Mouse (Mus musculus) hindbrain, embryonic 14.5 days (tissue): ENCODE results near the gene Olfr994. TPM values are rescaled to one million over a fixed set of nuclear protein-coding genes. Genes with fewer than 3 reads are reported as not detected.

ENCODE experiments used
- ATAC-seq: fragments of 200-750 bp; cut with Nextera tagmentation; 2 replicates; pipeline ENCODE4 v1.8.0; 2017; ENCODE audit warnings: moderate number of reproducible peaks, mild to moderate bottlenecking, moderate TSS enrichment, moderate library complexity; ENCODE audit not compliant: low FRiP score
- DNase-seq: peaks from one replicate; pipeline ENCODE4 v3.0.0-alpha.2; 2015; ENCODE audit warnings: low spot score
- H3K27ac ChIP-seq: fragments of 300-500 bp; sonication (generic); 2 replicates; pipeline ENCODE4 v1.5.1; 2014; ENCODE audit warnings: mild to moderate bottlenecking, moderate library complexity
- H3K27me3 ChIP-seq: fragments of 300-500 bp; sonication (generic); 2 replicates; pipeline ENCODE4 v1.6.1; 2014; ENCODE audit warnings: mild to moderate bottlenecking, low read length, mixed read lengths; ENCODE audit not compliant: control insufficient read depth, insufficient read depth
- H3K36me3 ChIP-seq: fragments of 300-500 bp; sonication (generic); replicated peaks from 2 replicates; pipeline ENCODE4 v1.6.1; 2014; ENCODE audit not compliant: control insufficient read depth, insufficient read depth
- H3K4me1 ChIP-seq: fragments of 300-500 bp; sonication (generic); replicated peaks from 2 replicates; pipeline ENCODE4 v1.6.1; 2014; ENCODE audit warnings: antibody characterized with exemption, low read length, mixed read lengths; ENCODE audit not compliant: control insufficient read depth, insufficient read depth
- H3K4me2 ChIP-seq: fragments of 300-500 bp; sonication (generic); replicated peaks from 2 replicates; pipeline ENCODE4 v1.6.1; 2014; ENCODE audit warnings: mild to moderate bottlenecking, moderate library complexity
- H3K4me3 ChIP-seq: fragments of 300-500 bp; sonication (generic); replicated peaks from 2 replicates; pipeline ENCODE4 v1.5.1; 2014; ENCODE audit warnings: mild to moderate bottlenecking, low read length
- H3K9ac ChIP-seq: fragments of 300-500 bp; sonication (generic); 2 replicates; pipeline ENCODE4 v1.6.1; 2014
- H3K9me3 ChIP-seq: fragments of 300-500 bp; sonication (generic); 2 replicates; pipeline ENCODE4 v1.6.1; 2016; ENCODE audit warnings: low read length; ENCODE audit not compliant: control insufficient read depth
- WGBS: fragments of 180-500 bp; shearing (Covaris S2); extraction: QIAGEN DNeasy Blood & Tissue Kit; methylation state at CpG from one replicate; pipeline ENCODE4 v1.1.7; 2014; 5-methylcytosine and 5-hydroxymethylcytosine counted together
- polyA plus RNA-seq: library from polyadenylated mRNA; unstranded; fragments of >200 nt; fragmentation: Nextera tagmentation; extraction: Ambion mirVana; gene quantifications from 2 replicates; pipeline ENCODE4 v1.2.1, GENCODE M21; 2014

Gene Olfr994
- polyA plus RNA-seq, result 0.22 TPM in 1 of 2 replicates, not detected in the other

GRCm38 (mm10) chr2:85436351-85436750 is at the start of gene Olfr994:
Gene Olfr994 (minus strand): TSS chr2:85436451.
- no peaks in the 10 kb centered on the region for H3K27me3 ChIP-seq
- H3K4me3 ChIP-seq, result no peak within 1 kb of the TSS
- no peaks in the 10 kb centered on the region for H3K36me3 ChIP-seq
- DNase-seq (no peak), ATAC-seq (no peak)
- H3K9ac ChIP-seq, result no peak within 1 kb of the TSS
- H3K27ac ChIP-seq, result no peak within 1 kb of the TSS
- no peak within 1 kb of the TSS for H3K4me2 ChIP-seq
- 94% methylated on average over 3 of the region's 3 CpGs for WGBS
- H3K9me3 ChIP-seq, result no peaks in the 10 kb centered on the region
- H3K4me1 ChIP-seq, result no peaks in the 10 kb centered on the region

- Histone ChIP-seq H3K4me1 (no peaks in the 10 kb centered on the region), H3K9me3 (no peaks in the 10 kb centered on the region), H3K9ac (no peak overlapping the region), H3K4me3 (no peak overlapping the region), H3K4me2 (no peak overlapping the region), H3K36me3 (no peaks in the 10 kb centered on the region), H3K27ac (no peak overlapping the region), H3K27me3 (no peaks in the 10 kb centered on the region)
- DNase-seq, result no peak
- 83% methylated on average over 3 of the region's 3 CpGs for WGBS
- no peak for ATAC-seq
Measured at GRCm38 (mm10) chr2:85466801-85467325, 30.6 kb upstream of the Olfr994 start.

- Histone ChIP-seq H3K27ac (no peak within 1 kb of the TSS), H3K4me3 (no peak within 1 kb of the TSS), H3K9ac (no peak within 1 kb of the TSS), H3K27me3 (no peaks in the 10 kb centered on the region), H3K4me1 (no peaks in the 10 kb centered on the region), H3K36me3 (no peaks in the 10 kb centered on the region), H3K9me3 (no peaks in the 10 kb centered on the region), H3K4me2 (no peak within 1 kb of the TSS)
- ATAC-seq (no peak), DNase-seq (no peak)
- WGBS, result 14% methylated on average over 1 of the region's 1 CpGs
Measured at GRCm38 (mm10) chr2:85443539-85443938, 7.3 kb upstream of the Olfr994 start, which contains the start of gene Olfr995. Gene Olfr995 (minus strand): TSS chr2:85443639.

- H3K36me3 ChIP-seq, result no peaks in the 10 kb centered on the region
- H3K27me3 ChIP-seq, result no peaks in the 10 kb centered on the region
- ATAC-seq, result no peak
- no peak for DNase-seq
- no peak overlapping the region for H3K4me3 ChIP-seq
- no peak overlapping the region for H3K9ac ChIP-seq
- H3K4me1 ChIP-seq, result no peaks in the 10 kb centered on the region
- H3K9me3 ChIP-seq, result no peaks in the 10 kb centered on the region
- H3K4me2 ChIP-seq, result no peak overlapping the region
- H3K27ac ChIP-seq, result no peak overlapping the region
Measured at GRCm38 (mm10) chr2:85442546-85442945, 6.3 kb upstream of the Olfr994 start.

GRCm38 (mm10) chr2:85425893-85426292 is 10.4 kb downstream of the Olfr994 start:
- ATAC-seq (no peak), DNase-seq (no peak)
- H3K9me3 ChIP-seq, result no peaks in the 10 kb centered on the region
- no peaks in the 10 kb centered on the region for H3K36me3 ChIP-seq
- 82% methylated on average over 1 of the region's 1 CpGs for WGBS
- no peak overlapping the region for H3K27ac ChIP-seq
- no peak overlapping the region for H3K4me2 ChIP-seq
- H3K27me3 ChIP-seq, result no peaks in the 10 kb centered on the region
- no peak overlapping the region for H3K4me3 ChIP-seq
- H3K9ac ChIP-seq, result no peak overlapping the region
- no peaks in the 10 kb centered on the region for H3K4me1 ChIP-seq

- H3K4me2 ChIP-seq, result no peak within 1 kb of the TSS
Measured at GRCm38 (mm10) chr2:85414777-85415176, 21.5 kb downstream of the Olfr994 start, which contains the start of gene Olfr993. Gene Olfr993 (minus strand): TSS chr2:85414877.

GRCm38 (mm10) chr2:85409369-85409768 is 26.9 kb downstream of the Olfr994 start, which contains the start of gene Olfr992:
Gene Olfr992 (minus strand): TSS chr2:85409469.
- H3K4me2 ChIP-seq, result no peak within 1 kb of the TSS
- WGBS, result 59% methylated on average over 2 of the region's 2 CpGs
- H3K27me3 ChIP-seq, result no peaks in the 10 kb centered on the region
- H3K36me3 ChIP-seq, result no peaks in the 10 kb centered on the region
- H3K4me3 ChIP-seq, result no peak within 1 kb of the TSS
- H3K27ac ChIP-seq, result no peak within 1 kb of the TSS
- no peaks in the 10 kb centered on the region for H3K9me3 ChIP-seq
- no peaks in the 10 kb centered on the region for H3K4me1 ChIP-seq
- no peak for ATAC-seq
- DNase-seq, result no peak
- H3K9ac ChIP-seq, result no peak within 1 kb of the TSS

More at GRCm38 (mm10) chr2:85414777-85415176, 21.5 kb downstream of the Olfr994 start, which contains the start of gene Olfr993:
- Histone ChIP-seq H3K4me1 (no peaks in the 10 kb centered on the region), H3K27me3 (no peaks in the 10 kb centered on the region), H3K36me3 (no peaks in the 10 kb centered on the region), H3K27ac (no peak within 1 kb of the TSS), H3K4me3 (no peak within 1 kb of the TSS), H3K9ac (no peak within 1 kb of the TSS), H3K9me3 (no peaks in the 10 kb centered on the region)
- no peak for ATAC-seq
- no peak for DNase-seq

Other genes starting within 250 kb of the Olfr994 start
- 9.7 and 13.0 TPM in 2 replicates for gene Lrrc55, start 239.3 kb downstream of the Olfr994 start, polyA plus RNA-seq
- not detected in 2 replicates for gene Olfr987, start 97.1 kb downstream of the Olfr994 start, polyA plus RNA-seq
- gene Olfr988, start 73.2 kb downstream of the Olfr994 start, polyA plus RNA-seq, result not detected in 2 replicates
- gene Olfr992, start 27.0 kb downstream of the Olfr994 start, polyA plus RNA-seq, result not detected in 2 replicates
- gene Olfr993, start 21.6 kb downstream of the Olfr994 start, polyA plus RNA-seq, result not detected in 2 replicates
- gene Olfr995, start 7.2 kb upstream of the Olfr994 start, polyA plus RNA-seq, result not detected in 2 replicates
- gene 4833423E24Rik, start 82.6 kb upstream of the Olfr994 start, polyA plus RNA-seq, result 0.13 and 0.29 TPM in 2 replicates
- not detected in 2 replicates for gene Olfr996, start 142.8 kb upstream of the Olfr994 start, polyA plus RNA-seq
- not detected in 2 replicates for gene Olfr998, start 152.5 kb upstream of the Olfr994 start, polyA plus RNA-seq
- not detected in 2 replicates for gene Olfr1000, start 175.5 kb upstream of the Olfr994 start, polyA plus RNA-seq
- gene Olfr1002, start 214.3 kb upstream of the Olfr994 start, polyA plus RNA-seq, result not detected in 2 replicates
- gene Olfr154, start 228.0 kb upstream of the Olfr994 start, polyA plus RNA-seq, result not detected in 2 replicates
- gene Olfr1006, start 242.3 kb upstream of the Olfr994 start, polyA plus RNA-seq, result not detected in 2 replicates